Mouse (Mus musculus): ENCODE measurements around the gene Dhh.

Gene Dhh

DNA sequence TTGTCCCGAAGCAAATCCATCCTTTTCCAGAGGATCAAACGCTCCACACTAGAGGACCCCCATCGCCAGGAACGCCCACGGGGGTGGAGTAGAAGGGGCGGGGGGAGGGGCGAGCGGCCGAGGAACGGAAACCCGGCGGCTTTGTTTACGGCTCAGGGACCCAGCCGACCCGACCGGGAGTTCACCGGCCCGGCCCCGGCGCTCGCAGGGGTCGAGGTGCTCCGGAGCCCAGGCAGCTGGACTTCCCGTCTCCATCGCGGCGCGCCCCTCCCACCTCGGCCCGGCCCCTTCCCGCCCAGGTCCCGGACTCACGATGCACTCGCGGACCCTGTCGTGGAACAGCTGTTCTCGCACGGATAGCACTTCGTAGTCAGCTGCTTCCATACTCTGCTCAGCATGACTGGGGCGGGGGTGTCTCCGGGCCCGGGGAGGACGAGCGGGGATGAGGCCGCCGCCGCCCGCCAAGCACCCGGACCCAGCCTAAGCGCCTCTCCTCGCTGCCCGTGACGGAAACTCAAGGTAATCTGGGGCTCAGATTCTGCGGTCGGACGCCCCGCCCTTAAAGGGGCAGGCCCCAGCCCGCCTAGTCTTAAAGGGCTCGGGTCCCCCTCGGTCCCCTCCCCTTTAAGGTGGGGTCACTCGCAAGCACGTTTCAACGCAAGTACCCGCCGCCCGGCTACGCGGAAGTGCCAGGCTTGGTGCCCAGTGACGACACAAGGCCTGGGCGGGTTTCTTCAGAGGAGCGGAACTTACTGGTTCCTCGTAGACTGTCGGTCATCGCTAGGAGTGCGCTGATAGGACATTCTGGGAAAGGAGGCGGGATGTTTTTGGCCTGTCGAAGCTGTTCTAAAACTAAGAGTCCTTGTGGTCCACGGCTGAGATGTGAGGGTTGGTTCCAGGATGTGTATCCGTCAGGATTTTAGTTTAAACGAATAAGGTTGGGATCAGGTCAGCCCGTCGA is 19.5 kb upstream of the Dhh start, which contains the start of gene Lmbr1l:
TSS of gene Lmbr1l (minus strand) at position 694 of the 961 bp plus-strand sequence.
- intact Hi-C loops (cut with DNase I), result no loop called here

DNA sequence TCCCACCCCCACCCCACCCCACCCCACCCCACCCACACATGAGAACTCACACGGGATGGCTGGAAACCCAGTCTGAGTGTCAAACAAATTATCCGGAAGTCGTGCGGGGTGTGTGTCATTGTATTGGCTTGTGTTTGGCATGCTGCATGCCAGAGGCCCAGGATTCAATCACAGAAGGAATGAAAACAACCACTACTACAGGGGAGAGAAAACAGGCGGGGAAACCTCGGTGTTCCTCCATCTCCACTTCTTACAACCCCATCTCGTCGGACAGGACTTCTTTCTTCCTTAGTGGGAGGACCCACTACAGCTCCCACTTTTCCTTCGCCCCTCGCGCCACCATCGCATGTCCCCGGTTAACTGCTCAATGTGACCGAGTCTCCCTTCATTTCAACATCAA is 18.8 kb upstream of the Dhh start:
- intact Hi-C loops (cut with DNase I), result no loop called here

DNA sequence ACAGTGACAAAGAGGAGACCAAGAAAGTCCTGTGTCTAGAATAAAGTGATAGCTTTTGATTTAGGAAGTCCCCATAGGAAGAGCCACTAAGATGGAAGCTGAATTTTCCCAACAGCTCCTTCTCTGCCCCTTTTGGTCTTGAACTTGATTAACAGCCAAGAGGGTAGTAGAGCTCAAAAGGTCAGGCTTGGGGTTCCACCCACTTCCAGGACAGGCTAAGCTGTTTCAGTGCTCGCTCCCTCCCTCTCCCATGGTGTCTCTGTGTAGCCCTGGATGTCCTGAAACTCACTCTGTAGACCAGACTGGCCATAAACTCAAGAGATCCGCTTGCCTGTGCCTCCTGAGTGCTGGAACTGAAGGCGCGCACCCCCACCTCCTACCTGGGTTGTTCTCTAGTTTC is 17.7 kb upstream of the Dhh start:
- intact Hi-C loops (cut with DNase I), result no loop called here

DNA sequence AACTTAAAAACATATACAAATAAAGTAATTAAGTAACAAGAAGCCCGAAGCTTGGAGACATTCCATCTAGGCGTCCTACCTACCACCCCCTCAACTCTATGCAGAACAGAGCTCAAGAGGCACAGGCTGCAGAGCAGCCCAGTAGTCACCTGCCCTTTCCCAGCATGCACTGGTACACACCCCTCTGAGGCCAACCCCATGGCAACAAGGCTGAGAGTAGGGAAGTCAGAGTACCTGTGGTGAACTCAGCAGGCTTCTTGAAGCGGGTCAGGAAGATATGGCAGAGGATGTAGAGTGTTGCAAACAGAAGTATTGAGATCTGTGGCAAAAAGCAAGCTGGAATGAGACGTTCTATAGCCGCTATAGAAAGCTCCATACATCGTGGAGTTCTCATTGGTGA is 16.6 kb upstream of the Dhh start:
- intact Hi-C loops (cut with DNase I), result no loop called here

DNA sequence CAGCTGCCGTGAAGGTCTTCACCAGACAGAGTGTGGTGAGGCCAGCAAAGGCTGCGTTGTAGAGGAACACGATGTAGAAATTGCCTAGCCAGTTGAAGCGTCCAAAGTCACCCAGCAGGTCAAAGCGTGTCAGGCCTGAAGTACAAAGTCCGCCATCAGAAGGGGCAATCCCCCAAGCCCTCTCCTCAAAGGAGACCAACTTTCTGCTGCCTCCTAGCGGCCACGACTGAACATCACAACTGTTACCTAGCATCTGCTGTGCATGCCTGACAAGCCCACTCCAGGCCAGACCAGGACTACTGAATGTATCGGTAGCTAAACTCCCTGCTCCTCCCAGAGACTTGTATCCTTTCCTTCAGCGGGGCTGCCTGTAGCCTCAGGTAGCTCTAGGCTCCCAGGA is 6.4 kb upstream of the Dhh start:
- intact Hi-C loops (cut with DNase I), result no loop called here

DNA sequence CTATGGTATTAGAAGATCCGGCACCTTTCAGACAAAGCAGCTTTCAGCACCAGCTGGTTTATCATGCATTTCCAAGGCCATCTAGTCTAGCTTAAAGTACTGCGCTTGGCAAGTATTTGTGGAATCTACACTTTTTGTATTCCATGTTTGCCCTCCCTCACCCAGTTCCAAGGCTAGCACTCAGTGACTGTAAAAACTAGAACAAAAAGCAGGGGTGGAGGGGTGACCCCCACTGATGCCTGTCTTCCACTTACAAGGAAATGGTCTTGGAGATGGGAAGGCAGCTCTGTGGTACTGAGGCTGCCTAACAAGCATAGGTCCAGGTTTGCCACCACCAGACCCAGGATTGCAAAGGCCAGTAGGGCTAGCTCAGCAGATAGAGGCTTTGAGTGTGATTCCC is 4.3 kb upstream of the Dhh start:
- intact Hi-C loops (cut with DNase I), result no loop called here

DNA sequence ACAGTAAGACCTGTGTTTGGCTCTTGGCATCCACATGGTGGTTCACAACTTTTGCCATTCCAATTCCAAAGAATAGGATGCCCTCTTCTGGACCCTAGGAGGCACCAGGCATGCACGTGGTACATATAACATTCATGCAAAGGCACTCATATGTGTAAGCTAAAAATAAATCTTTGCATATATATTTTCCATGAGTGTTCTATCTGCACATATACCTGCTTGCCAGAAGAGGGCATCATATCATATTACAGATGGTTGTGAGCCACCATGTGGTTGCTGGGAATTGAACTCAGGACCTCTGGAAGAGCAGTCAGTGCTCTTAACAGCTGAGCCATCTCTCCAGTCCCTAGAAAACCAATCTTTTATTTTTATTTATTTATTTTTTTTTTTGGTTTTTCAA is 3.2 kb upstream of the Dhh start:
- intact Hi-C loops (cut with DNase I), result no loop called here

DNA sequence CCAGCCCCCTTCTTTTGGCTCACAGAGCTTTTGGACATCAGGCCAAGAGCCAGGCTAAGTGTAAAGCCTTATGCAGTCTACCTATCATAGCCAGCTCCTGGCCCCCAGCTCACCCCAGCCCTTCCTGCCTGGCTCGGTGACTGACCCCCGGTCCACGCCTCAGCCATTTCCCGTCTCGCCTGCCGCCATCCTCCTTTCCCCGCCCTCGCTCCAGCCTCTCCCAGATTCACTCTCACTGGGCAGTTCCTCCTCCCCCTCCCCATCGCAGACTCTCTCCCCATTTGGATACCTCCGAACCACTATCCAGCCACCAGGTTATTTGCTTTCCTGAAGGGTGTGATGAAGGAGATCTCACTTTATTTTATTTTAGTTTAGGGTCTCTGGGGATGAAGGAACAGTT is 845 bp downstream of the Dhh start:
- intact Hi-C loops (cut with DNase I), result no loop called here

DNA sequence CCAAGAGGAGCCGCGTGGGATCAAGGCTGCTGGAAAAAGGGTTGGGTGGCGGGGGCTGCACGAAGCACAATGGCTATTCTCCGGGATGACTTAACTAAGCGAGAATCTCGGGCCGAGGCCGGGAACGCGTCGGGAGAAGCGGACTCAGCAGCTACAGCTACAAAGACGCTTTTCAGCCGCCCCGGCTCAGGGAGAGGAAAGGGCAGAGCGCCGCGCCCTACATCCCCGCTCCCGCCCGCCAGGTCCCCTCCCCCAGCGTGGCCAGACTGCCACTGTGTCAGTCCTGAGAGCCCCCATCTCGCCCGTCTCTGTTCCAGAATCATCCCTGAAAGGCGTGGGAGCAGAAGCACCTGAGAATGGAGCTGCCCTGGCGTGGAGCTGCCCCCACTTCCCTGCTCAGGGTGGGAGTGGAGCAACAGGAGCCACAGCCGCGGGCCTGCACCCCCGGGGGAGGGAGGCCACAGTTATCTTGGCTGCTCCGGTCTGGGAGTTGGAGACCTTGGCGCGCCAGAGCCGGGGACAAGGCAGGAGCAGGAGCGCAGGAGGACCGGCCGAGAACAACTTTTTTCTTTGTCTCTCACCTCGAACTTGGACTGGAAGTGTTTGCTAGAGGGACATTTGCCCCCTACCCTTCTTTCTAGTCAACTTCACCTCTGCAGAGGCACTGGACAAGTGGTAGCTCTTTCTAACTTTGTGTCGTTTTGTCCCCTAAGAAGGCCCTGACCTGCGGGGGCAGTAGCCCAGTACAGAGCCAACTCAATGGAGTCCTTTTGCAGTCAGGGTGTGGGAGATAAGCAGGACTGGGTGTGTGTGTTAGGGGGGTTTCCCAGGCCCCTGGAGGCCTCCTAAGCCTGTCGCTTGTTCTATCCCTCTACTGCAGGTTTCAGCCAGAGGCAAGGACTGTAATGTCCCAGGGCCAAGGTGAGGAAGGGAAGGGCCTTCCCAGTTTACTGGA is 2.4 kb downstream of the Dhh start:
- intact Hi-C loops (cut with DNase I), result no loop called here

DNA sequence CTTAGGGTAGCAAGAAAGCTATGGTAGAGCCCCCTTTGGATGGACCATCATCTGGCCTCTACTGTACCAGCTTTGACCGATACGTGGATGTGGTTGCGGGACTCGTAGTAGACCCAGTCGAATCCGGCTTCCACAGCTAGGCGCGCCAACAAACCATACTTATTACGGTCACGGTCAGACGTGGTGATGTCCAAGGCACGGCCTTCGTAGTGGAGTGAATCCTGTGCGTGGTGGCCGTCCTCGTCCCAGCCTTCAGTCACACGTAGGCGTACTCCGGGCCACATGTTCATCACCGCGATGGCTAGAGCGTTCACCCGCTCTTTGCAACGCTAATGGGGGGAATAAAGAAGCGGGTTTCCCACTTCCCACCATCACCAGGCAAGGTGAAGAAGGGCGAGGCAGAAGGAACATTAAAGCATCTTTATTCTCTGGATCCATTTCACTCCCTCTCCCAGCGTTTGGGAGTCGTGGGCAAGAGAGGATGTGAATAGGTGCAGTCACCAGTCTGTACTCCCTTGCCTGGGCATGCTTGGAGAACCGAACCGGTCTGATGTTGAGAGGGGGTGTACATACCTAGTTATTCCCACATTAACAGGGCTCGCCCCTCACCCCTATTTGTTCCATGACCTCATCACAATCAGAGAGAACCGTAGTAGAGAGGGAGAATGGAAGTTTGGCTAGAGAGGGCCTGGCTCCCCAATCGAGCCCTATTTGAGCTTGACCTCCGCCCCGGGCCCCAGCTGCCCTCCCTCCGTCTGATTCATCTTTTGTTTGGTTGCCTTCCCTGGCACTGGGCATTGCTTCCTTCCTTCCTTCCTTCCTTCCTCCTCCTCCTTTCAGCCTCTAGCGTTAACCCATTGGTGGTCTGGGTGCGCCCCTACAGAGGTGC is 3.4 kb downstream of the Dhh start:
- intact Hi-C loops (cut with DNase I), result loop anchor here (5.0 kb wide), 1 partner anchor 97 kb away; no protein-coding TSS in a partner anchor

DNA sequence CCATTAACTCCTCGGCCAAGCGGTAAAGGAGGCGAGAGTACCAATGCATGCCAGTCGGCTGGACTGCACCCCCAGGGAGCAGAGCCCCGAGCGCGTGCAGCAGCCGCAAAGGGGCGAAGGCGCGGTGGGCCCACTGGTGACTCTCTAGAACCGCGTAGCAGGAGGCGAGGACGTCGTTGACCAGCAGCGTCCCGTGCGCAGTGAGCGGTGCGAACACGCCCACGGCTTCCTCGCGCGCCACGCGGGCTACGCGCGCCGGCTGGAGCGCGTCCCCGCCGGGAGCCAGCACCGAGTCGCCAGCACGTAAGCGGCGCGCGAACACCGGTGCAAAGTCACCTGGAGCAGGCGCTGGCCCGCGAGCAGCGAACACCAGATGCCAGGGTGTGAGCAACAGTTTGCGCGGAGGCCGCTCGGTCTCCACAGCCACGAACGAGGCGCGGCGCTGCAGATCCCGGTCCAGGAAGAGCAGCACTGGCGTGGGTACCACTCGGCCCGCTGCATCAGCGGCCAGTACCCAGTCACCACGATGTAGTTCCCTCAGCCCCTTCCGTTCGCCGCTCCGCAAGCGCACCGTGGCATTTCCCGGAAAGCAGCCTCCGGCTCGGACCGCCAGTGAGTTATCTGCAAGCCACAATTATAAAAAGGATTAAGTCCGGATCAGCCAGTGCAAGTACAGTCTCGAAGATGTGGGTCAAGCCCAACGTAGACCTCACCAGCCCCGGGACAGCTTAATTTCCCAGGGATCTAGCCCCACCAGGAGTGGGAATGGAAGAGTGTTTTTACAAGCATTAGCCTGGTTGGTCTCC is 4.2 kb downstream of the Dhh start, which contains the start of gene Rhebl1:
TSS of gene Rhebl1 (minus strand) at position 601 of the 806 bp plus-strand sequence.
- intact Hi-C loops (cut with DNase I), result loop anchor here (2.0 to 5.0 kb wide), 2 partner anchors 35 to 98 kb away; no protein-coding TSS in a partner anchor

DNA sequence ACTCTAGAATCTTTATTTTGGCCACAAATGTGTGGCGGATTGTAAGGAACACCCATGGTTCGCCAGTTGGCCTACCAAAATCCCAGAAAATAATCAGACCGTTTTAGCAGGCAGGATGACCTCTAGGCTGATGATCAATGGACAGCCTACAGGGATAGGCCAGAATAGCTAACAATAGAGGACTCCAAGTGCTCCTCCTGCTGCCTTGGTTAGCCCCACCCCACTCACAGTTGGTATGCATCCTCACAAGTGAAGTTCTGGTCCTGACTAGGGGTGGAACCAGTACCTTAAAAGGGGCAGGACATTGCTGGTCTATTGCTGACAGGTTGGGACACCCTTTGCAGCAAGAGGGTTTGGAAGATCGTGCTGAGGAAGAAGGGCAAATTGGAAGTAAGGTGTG is 5.3 kb downstream of the Dhh start:
- intact Hi-C loops (cut with DNase I), result loop anchor here (2.0 to 5.0 kb wide), 2 partner anchors 36 to 99 kb away; no protein-coding TSS in a partner anchor

DNA sequence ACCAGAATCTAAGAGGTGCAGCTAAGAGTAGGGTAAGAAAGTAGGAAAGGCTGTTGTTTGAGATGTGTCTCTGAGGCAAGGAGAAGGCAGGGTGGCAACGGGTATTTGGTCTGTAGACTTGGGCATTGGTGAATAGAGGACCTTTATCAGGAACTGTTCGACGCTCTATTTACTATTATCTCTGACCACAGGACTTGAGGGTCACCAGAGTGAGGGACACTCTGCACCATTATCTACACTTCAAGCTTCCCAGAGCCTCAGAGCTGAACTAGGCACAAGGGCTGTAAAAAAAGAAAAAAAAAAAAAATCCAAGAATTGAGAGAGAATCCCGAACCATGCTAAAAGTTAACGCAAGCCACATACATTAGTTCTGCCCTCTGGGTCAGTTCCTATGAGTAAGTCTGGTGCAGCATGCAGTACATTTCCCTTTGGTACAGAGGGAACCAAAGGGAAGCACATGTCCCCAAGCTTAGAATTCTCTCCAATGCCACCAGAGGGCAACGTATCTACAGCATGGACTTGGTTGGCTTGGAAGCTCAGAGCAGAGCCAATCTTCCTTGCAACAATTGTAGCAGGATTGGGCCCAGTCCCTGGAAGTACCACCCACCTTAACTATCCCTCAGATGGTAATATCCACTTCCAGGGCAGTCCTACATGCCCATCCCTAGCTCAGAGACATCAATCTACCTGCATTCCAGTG is 6.3 kb downstream of the Dhh start:
- intact Hi-C loops (cut with DNase I), result loop anchor here (2.0 to 5.0 kb wide), 2 partner anchors 37 to 100 kb away; no protein-coding TSS in a partner anchor

DNA sequence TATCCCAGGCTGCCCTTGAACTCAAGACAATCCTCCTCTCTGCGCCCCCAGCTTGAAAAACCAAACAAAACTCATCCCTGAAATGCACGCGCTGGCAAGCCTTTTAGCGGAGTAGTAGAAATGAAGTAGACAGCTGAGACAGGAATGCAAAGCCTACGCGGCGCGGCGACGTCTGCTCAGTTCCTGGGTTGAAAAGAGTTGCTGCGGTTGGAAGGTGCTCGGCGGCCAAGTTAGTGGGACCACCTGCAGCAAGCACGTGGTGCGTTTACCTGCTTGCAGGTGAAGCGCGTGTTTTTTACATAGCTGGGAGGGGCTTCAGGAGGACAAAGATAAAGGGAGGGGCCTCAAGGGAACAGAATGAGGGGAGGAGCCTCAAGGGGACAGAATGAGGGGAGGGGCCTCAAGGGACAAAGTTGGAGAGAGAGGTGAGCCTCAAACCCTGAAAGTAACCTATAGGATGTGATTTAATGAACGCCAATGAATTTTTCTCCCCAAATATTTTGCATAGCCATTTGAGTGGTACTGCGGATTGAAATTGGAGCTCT is 7.1 kb downstream of the Dhh start:
- intact Hi-C loops (cut with DNase I), result loop anchor here (5.0 kb wide), 1 partner anchor 101 kb away; no protein-coding TSS in a partner anchor

DNA sequence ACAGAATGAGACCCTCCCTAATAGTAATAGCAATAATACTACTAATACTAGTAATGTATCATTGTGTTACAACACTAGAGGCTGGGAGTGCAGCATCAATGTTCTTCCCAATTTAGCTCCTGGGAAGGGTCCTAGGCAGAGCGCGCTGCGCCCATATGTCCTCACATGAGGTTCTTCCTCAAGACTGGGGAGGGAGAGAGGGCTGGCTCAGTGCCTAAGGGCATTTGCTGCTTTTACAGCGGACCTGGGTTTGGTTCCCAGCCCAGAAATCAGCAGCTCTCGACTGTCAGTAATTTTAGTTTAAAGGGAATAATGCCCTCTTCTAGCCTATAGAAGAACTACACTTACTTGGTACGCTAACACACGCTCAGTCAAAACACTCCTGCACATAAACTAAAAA is 10.8 kb downstream of the Dhh start:
- intact Hi-C loops (cut with DNase I), result no loop called here

DNA sequence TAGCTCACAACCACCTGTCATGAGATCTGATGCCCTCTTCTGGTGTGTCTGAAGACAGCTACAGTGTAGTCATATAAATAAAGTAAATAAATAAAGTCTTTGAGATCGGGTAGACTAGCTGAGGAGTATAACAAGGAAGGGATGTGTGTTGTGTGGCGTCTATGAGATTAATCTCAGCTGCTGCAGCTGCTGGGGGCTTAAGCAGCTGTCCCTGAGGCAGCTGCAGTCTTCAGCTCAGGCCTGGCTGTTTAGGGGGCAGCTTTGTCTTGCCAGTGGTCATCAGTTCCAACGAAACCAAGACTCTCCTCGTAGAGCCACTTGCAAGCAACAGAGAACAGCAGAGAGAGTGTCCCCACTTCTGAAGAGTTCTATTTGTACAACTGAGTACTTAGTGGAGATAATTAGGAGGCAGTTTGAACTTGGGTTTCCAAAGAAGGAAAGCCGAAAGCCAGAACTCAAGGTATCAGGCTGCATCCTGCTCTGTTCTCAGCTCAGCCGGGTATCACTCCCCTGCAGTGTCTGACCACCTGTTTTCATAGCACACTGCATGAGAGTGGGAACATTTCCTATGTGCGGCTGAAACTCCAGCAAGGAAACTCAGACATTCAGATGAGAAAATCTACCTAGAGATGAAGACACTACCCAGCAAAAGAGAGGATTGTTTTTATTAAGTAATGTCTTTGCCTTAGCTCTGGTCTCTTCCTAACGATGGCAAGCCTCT is 11.5 kb downstream of the Dhh start:
- intact Hi-C loops (cut with DNase I), result no loop called here

DNA sequence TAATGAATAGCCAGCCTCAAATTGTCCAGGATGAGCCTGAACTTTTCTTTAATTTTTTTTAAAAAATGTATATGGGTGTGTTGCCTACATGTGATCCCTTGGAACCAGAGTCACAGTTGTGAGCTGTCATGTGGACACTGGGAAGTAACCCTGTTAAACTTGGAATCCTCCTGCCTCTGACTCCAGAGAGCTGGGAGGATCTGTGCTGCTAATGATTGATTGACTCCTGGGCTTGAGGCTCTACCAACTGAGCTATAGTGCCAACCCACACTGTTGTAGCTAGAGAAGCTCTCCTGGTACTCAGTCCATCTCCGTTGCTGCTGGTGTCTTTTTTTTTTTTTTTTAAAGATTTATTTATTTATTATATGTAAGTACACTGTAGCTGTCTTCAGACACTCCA is 14.2 kb downstream of the Dhh start:
- intact Hi-C loops (cut with DNase I), result no loop called here

DNA sequence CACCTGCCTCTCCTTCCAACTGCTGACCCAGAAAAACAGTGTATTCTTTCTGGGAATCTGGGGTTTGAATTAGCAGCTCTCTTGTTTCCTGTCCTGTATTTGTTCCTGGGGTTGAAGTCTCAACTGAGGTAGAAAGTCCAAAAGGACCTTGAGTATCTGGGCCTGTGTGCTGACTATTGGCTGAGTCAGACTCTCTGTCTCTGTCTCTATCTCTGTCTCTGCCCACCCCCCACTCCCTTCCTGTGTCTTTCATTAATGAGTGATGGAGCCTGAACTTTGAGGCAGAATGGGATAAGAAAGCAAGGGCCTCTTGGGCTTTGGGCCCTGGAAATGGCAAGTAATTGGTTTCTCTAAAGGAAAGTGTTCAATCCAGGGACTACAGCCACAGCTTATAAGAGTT is 14.7 kb downstream of the Dhh start:
- intact Hi-C loops (cut with DNase I), result no loop called here
